Mouse (Mus musculus): ENCODE measurements around the gene Prr12. TPM values are rescaled to one million over a fixed set of nuclear protein-coding genes. Genes with fewer than 3 reads are reported as not detected.

The Prr12 gene
- polyA plus RNA-seq, 1 experiment from 2014 or later, result 3.4 TPM

- WGBS, result 76% methylated on average over 9 of the region's 9 CpGs
- H3K4me1 ChIP-seq (replicated peaks; ENCODE audit: control insufficient read depth, insufficient read depth), result no peaks in the 10 kb centered on the region
- DNase-seq (ENCODE audit: low spot score), result peak; percentile 13
Measured at GRCm38 (mm10) chr7:45020225-45020624, 32.5 kb downstream of the Prr12 start.

GRCm38 (mm10) chr7:45019031-45019571 lies 33.6 kb downstream of the Prr12 start:
- Histone ChIP-seq H3K4me2 (replicated peaks; ENCODE audit: low read depth) (peak overlapping the region; percentile 75), H3K4me3 (ENCODE audit: low read depth, low read length) (peak overlapping the region; percentile 92), H3K27ac (replicated peaks) (peak overlapping the region; percentile 95), H3K9ac (ENCODE audit: low read length) (peak overlapping the region; percentile 88), H3K27me3 (ENCODE audit: control insufficient read depth, insufficient read depth, low read length) (no peaks in the 10 kb centered on the region), H3K4me1 (replicated peaks; ENCODE audit: control insufficient read depth, insufficient read depth) (no peaks in the 10 kb centered on the region), H3K36me3 (ENCODE audit: control insufficient read depth, insufficient read depth, low read length) (no peaks in the 10 kb centered on the region), H3K9me3 (ENCODE audit: control insufficient read depth, low read length) (no peaks in the 10 kb centered on the region)
- 22% methylated on average over 8 of the region's 8 CpGs for WGBS
- no peak for ATAC-seq (ENCODE audit: low FRiP score, low TSS enrichment)
- TF ChIP-seq EP300 (optimal IDR thresholded peaks at IDR 0.05) (no peak), CTCF (IDR thresholded peaks at IDR 0.05; ENCODE audit: low read depth) (no peak)
- DNase-seq (ENCODE audit: low spot score), result peak; percentile 52

More at GRCm38 (mm10) chr7:45020225-45020624, 32.5 kb downstream of the Prr12 start:
- Histone ChIP-seq H3K9me3 (ENCODE audit: control insufficient read depth, low read length) (no peaks in the 10 kb centered on the region), H3K27me3 (ENCODE audit: control insufficient read depth, insufficient read depth, low read length) (no peaks in the 10 kb centered on the region), H3K9ac (ENCODE audit: low read length) (0 out of 2 replicates have a peak overlapping the region, but pooled peaks have one; percentile 23), H3K36me3 (ENCODE audit: control insufficient read depth, insufficient read depth, low read length) (no peaks in the 10 kb centered on the region), H3K27ac (replicated peaks) (no peak overlapping the region), H3K4me2 (replicated peaks; ENCODE audit: low read depth) (no peak overlapping the region), H3K4me3 (ENCODE audit: low read depth, low read length) (no peak overlapping the region)
- ATAC-seq (ENCODE audit: low FRiP score, low TSS enrichment), result no peak
- TF ChIP-seq EP300 (optimal IDR thresholded peaks at IDR 0.05) (no peak), CTCF (IDR thresholded peaks at IDR 0.05; ENCODE audit: low read depth) (no peak)

GRCm38 (mm10) chr7:45017242-45018061 lies 35.2 kb downstream of the Prr12 start, which contains the start of gene Rras:
TSS of gene Rras (plus strand) at chr7:45017961.
- H3K9me3 ChIP-seq (ENCODE audit: control insufficient read depth, low read length), result no peaks in the 10 kb centered on the region
- H3K9ac ChIP-seq (ENCODE audit: low read length), result peak within 1 kb of the TSS; percentile 88
- H3K4me2 ChIP-seq (replicated peaks; ENCODE audit: low read depth), result peak within 1 kb of the TSS; percentile 75
- WGBS, result under 1% methylated on average over 36 of the region's 36 CpGs
- DNase-seq (ENCODE audit: low spot score) (peak; percentile 92), ATAC-seq (ENCODE audit: low FRiP score, low TSS enrichment) (peak; percentile 90)
- H3K4me1 ChIP-seq (replicated peaks; ENCODE audit: control insufficient read depth, insufficient read depth), result no peaks in the 10 kb centered on the region
- H3K4me3 ChIP-seq (ENCODE audit: low read depth, low read length), result peak within 1 kb of the TSS; percentile 92
- 0 out of 2 replicates have a peak, but pooled peaks cover under 1% of the 10 kb centered on the region for H3K36me3 ChIP-seq (ENCODE audit: control insufficient read depth, insufficient read depth, low read length)
- H3K27ac ChIP-seq (replicated peaks), result peak within 1 kb of the TSS; percentile 95
- H3K27me3 ChIP-seq (ENCODE audit: control insufficient read depth, insufficient read depth, low read length), result no peaks in the 10 kb centered on the region
- TF ChIP-seq EP300 (optimal IDR thresholded peaks at IDR 0.05) (no peak), CTCF (IDR thresholded peaks at IDR 0.05; ENCODE audit: low read depth) (peak; percentile 41)

GRCm38 (mm10) chr7:45016761-45017160 lies 35.9 kb downstream of the Prr12 start:
- Histone ChIP-seq H3K4me2 (replicated peaks; ENCODE audit: low read depth) (peak overlapping the region; percentile 75), H3K9me3 (ENCODE audit: control insufficient read depth, low read length) (no peaks in the 10 kb centered on the region), H3K27me3 (ENCODE audit: control insufficient read depth, insufficient read depth, low read length) (no peaks in the 10 kb centered on the region), H3K36me3 (ENCODE audit: control insufficient read depth, insufficient read depth, low read length) (peaks cover 7% of the 10 kb centered on the region; the same call in 1 of the 2 replicates), H3K4me3 (ENCODE audit: low read depth, low read length) (peak overlapping the region; percentile 92), H3K9ac (ENCODE audit: low read length) (peak overlapping the region; percentile 58), H3K4me1 (replicated peaks; ENCODE audit: control insufficient read depth, insufficient read depth) (no peaks in the 10 kb centered on the region), H3K27ac (replicated peaks) (peak overlapping the region; percentile 95)
- ATAC-seq (ENCODE audit: low FRiP score, low TSS enrichment) (no peak), DNase-seq (ENCODE audit: low spot score) (no peak)
- 0% methylated on average over 4 of the region's 4 CpGs for WGBS
- TF ChIP-seq EP300 (optimal IDR thresholded peaks at IDR 0.05) (no peak), CTCF (IDR thresholded peaks at IDR 0.05; ENCODE audit: low read depth) (no peak)

- Histone ChIP-seq H3K9me3 (ENCODE audit: control insufficient read depth, low read length) (no peaks in the 10 kb centered on the region), H3K4me2 (replicated peaks; ENCODE audit: low read depth) (peak within 1 kb of the TSS; percentile 75), H3K4me3 (ENCODE audit: low read depth, low read length) (peak within 1 kb of the TSS; percentile 92), H3K4me1 (replicated peaks; ENCODE audit: control insufficient read depth, insufficient read depth) (no peaks in the 10 kb centered on the region), H3K27me3 (ENCODE audit: control insufficient read depth, insufficient read depth, low read length) (no peaks in the 10 kb centered on the region), H3K36me3 (ENCODE audit: control insufficient read depth, insufficient read depth, low read length) (peaks cover 7% of the 10 kb centered on the region; the same call in 1 of the 2 replicates), H3K27ac (replicated peaks) (peak within 1 kb of the TSS; percentile 95), H3K9ac (ENCODE audit: low read length) (peak within 1 kb of the TSS; percentile 96)
- DNase-seq (ENCODE audit: low spot score) (peak; percentile 99), ATAC-seq (ENCODE audit: low FRiP score, low TSS enrichment) (peak; percentile 90)
- TF ChIP-seq CTCF (IDR thresholded peaks at IDR 0.05; ENCODE audit: low read depth) (no peak), EP300 (optimal IDR thresholded peaks at IDR 0.05) (no peak)
- under 1% methylated on average over 67 of the region's 69 CpGs for WGBS
Measured at GRCm38 (mm10) chr7:45015957-45016612, 36.6 kb downstream of the Prr12 start, which contains the start of gene Scaf1. TSS of gene Scaf1 (minus strand) at chr7:45016363.

Data from stomach, postnatal 0 days (tissue).